Mouse (Mus musculus): ENCODE data around the gene Swi5. TPM values are rescaled to one million over a fixed set of nuclear protein-coding genes. Genes with fewer than 3 reads are reported as not detected.
"Not testable (repeated sequence)": the region's sequence is repeated elsewhere in the genome, so short reads cannot be mapped to it uniquely, and the experiment has no call there.

Swi5 gene
- polyA plus RNA-seq, 1 experiment from 2014 or later = 158 TPM

DNA sequence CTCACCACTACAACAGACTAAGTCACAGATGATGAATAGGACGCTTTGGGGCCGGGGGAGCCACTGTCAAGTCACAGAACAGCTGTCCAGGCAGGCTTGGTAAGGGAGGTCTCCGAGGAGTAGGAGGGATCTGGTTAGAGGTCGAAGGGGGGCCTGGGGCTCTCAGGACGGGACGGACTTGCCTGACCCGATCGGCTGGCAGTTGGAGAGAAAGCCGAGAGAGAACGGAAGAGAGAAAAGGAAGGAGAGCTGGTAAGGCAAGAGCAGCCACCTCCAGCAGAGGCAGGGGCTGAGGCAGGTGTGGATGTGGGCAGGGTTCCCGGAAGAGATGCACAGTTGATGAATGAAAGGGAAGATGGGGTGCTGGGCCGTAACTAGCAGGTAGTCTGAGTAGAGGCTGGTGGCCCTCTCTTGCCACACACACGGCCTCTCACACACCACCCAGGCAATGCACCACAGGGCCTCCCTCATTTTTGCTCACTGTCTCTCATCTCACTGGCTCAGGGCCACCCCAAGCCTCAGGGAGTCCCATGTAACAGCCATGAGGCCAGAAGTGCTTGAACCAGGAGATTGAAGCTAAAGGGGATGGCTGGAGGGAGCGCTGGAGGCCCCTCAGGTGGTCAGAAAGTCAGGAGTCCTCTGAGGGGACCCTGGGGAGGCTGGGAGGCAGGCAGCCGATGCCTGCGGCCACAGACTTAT is 21.1 kb upstream of the Swi5 start:
- Histone ChIP-seq H3K9me3 (replicated peaks) (no peaks in the 10 kb centered on the region), H3K9ac (no peak overlapping the region), H3K27me3 (peaks cover 40% of the 10 kb centered on the region)

DNA sequence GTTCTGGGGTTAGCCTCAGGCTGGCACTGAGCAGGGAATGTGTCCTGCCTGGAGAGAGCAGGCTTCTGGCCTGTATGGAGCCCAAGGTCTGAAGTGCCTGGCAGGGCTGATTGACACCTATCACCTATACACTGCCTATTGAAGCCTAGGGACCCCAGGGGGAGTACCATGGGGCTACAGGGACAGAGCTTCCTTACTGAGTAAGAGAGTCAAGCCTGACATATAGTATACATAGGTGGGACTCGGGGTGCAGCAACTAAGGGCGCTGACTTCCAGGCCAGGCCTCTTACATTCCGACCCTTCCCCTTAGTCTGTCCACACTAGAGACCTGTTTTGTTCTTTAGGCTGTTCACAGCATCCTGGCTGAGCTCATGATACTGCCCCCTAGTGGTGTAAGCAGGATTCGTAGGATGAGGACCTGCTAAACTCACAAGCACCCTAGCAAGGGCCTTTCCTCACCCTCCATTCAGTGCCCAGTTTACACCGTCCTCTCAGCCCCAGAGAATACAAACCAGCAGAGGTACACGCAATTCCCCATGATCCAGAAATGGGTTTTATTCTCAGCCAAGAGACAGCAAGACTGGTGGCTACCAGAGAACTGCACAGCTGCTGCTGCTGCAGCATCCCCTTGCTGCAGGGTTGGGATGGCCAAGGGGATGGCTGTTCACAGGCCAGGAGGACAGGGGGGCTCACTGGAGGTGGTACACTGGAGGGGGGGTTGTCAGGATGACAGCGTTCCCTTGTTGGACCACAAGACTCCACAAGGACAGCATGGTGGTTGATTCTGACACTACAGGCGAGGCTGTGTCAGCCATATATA is 20.3 kb upstream of the Swi5 start:
- no peaks in the 10 kb centered on the region for H3K9me3 ChIP-seq (replicated peaks)
- no peak overlapping the region for H3K4me2 ChIP-seq
- WGBS (ENCODE audit: insufficient replicate concordance) = 38% methylated on average over 8 of the region's 8 CpGs
- H3K36me3 ChIP-seq (replicated peaks) = peaks cover 46% of the 10 kb centered on the region
- no peak overlapping the region for H3K27ac ChIP-seq (replicated peaks)
- ATAC-seq (ENCODE audit: insufficient read depth) = no peak
- H3K27me3 ChIP-seq = peaks cover 32% of the 10 kb centered on the region
- no peak overlapping the region for H3K4me3 ChIP-seq (replicated peaks)
- peaks cover 16% of the 10 kb centered on the region for H3K4me1 ChIP-seq (replicated peaks)
- no peak overlapping the region for H3K9ac ChIP-seq

More for the DNA sequence above, 21.1 kb upstream of the Swi5 start:
- Histone ChIP-seq H3K27ac (replicated peaks) (no peak overlapping the region), H3K36me3 (replicated peaks) (peaks cover 37% of the 10 kb centered on the region), H3K4me1 (replicated peaks) (peaks cover 16% of the 10 kb centered on the region), H3K4me3 (replicated peaks) (no peak overlapping the region), H3K4me2 (no peak overlapping the region)
- ATAC-seq (ENCODE audit: insufficient read depth) = no peak
- 76% methylated on average over 16 of the region's 16 CpGs for WGBS (ENCODE audit: insufficient replicate concordance)

GRCm38 (mm10) chr2:32307247-32307798 is 19.4 kb upstream of the Swi5 start:
- Histone ChIP-seq H3K36me3 (replicated peaks) (peaks cover 54% of the 10 kb centered on the region), H3K27ac (replicated peaks) (no peak overlapping the region)
- 78% methylated on average over 6 of the region's 6 CpGs for WGBS (ENCODE audit: insufficient replicate concordance)

GRCm38 (mm10) chr2:32306176-32306575 is 18.3 kb upstream of the Swi5 start:
- ATAC-seq (ENCODE audit: insufficient read depth) = no peak
- H3K4me2 ChIP-seq = no peak overlapping the region
- H3K9me3 ChIP-seq (replicated peaks) = no peaks in the 10 kb centered on the region
- no peaks in the 10 kb centered on the region for H3K4me1 ChIP-seq (replicated peaks)
- H3K4me3 ChIP-seq (replicated peaks) = no peak overlapping the region
- H3K27me3 ChIP-seq = peaks cover 12% of the 10 kb centered on the region
- no peak overlapping the region for H3K27ac ChIP-seq (replicated peaks)
- peaks cover 66% of the 10 kb centered on the region for H3K36me3 ChIP-seq (replicated peaks)
- 84% methylated on average over 9 of the region's 9 CpGs for WGBS (ENCODE audit: insufficient replicate concordance)
- H3K9ac ChIP-seq = no peak overlapping the region

More at GRCm38 (mm10) chr2:32307247-32307798, 19.4 kb upstream of the Swi5 start:
- Histone ChIP-seq H3K9me3 (replicated peaks) (no peaks in the 10 kb centered on the region), H3K27me3 (peaks cover 24% of the 10 kb centered on the region), H3K4me2 (no peak overlapping the region), H3K4me3 (replicated peaks) (no peak overlapping the region), H3K9ac (no peak overlapping the region), H3K4me1 (replicated peaks) (peaks cover 11% of the 10 kb centered on the region)
- no peak for ATAC-seq (ENCODE audit: insufficient read depth)

DNA sequence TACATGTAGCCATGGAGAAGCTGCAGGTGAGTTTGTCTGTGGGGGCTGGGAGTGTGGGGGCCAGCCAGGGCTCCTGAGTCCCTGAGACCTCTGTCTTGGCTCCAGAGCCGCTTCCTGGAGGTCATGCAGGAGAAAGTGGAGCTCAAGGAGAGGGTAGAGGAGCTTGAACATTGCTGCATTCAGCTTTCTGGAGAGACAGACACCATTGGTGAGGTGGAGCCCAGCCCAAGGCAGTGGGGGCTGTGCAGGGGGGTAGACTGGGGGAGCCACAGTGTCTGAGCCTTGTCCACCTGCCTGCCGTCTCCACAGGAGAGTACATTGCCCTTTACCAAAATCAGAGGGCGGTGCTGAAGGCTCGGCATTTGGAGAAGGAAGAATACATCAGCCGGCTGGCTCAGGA is 17.8 kb upstream of the Swi5 start:
- 82% methylated on average over 5 of the region's 5 CpGs for WGBS (ENCODE audit: insufficient replicate concordance)
- H3K27ac ChIP-seq (replicated peaks) = no peak overlapping the region
- H3K27me3 ChIP-seq = peaks cover 7% of the 10 kb centered on the region
- ATAC-seq (ENCODE audit: insufficient read depth) = no peak
- no peak overlapping the region for H3K4me2 ChIP-seq
- peaks cover 71% of the 10 kb centered on the region for H3K36me3 ChIP-seq (replicated peaks)
- no peak overlapping the region for H3K9ac ChIP-seq
- H3K4me1 ChIP-seq (replicated peaks) = no peaks in the 10 kb centered on the region
- no peak overlapping the region for H3K4me3 ChIP-seq (replicated peaks)
- H3K9me3 ChIP-seq (replicated peaks) = no peaks in the 10 kb centered on the region

DNA sequence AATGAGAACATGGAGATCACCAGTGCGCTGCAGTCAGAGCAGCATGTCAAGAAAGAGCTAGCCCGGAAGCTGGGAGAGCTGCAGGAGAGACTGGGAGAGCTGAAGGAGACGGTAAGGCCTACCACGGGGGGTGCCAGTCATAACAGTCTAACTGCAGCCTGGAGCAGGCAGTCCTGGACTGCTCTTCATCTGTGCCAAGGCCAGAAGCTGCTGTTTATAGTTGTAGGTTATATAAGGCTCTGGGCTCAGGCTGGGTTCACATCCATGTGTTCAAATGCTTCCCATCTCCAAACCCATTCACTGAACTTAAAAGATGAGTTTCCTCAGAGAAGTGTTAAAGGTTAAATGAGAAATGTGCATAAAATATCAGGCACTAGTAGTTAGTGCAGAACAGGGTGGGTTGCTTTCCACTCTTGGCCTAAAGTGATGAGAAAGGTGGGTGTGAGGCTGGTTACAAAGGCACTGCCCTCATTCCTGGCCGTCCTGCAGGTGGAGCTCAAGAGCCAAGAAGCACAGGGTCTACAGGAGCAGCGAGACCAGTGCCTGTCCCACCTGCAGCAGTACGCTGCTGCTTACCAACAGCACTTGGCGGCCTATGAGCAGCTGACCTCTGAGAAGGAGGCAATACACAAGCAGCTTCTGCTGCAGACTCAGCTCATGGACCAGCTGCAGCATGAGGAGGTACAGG is 16.4 kb upstream of the Swi5 start:
- Histone ChIP-seq H3K4me2 (no peak overlapping the region), H3K9ac (no peak overlapping the region), H3K36me3 (replicated peaks) (peaks cover 82% of the 10 kb centered on the region), H3K9me3 (replicated peaks) (no peaks in the 10 kb centered on the region), H3K4me3 (replicated peaks) (no peak overlapping the region), H3K4me1 (replicated peaks) (no peaks in the 10 kb centered on the region), H3K27ac (replicated peaks) (no peak overlapping the region), H3K27me3 (no peaks in the 10 kb centered on the region)
- 61% methylated on average over 8 of the region's 8 CpGs for WGBS (ENCODE audit: insufficient replicate concordance)
- no peak for ATAC-seq (ENCODE audit: insufficient read depth)

DNA sequence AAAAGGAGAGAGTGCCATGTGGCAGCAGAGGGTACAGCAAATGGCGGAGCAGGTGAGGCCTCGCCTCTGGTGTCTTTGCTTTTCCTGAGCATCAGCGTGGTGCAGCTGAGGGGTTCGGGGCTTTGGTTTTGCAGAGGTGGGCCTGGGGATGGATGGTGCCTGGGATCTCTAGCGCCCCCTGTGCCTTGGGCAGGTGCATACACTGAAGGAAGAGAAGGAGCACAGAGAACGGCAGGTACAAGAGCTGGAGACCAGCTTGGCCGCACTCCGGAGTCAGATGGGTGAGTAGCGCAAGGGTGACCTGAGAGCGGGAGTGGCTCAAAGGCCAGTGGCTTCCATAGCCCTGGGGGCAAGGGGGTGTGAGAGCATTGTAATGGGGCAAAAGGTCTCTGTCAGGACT is 15.1 kb upstream of the Swi5 start:
- H3K27me3 ChIP-seq = no peaks in the 10 kb centered on the region
- ATAC-seq (ENCODE audit: insufficient read depth) = no peak
- H3K9me3 ChIP-seq (replicated peaks) = no peaks in the 10 kb centered on the region
- WGBS (ENCODE audit: insufficient replicate concordance) = 83% methylated on average over 10 of the region's 10 CpGs
- no peaks in the 10 kb centered on the region for H3K4me1 ChIP-seq (replicated peaks)
- no peak overlapping the region for H3K9ac ChIP-seq
- H3K36me3 ChIP-seq (replicated peaks) = peaks cover 95% of the 10 kb centered on the region
- H3K4me2 ChIP-seq = no peak overlapping the region
- no peak overlapping the region for H3K4me3 ChIP-seq (replicated peaks)
- no peak overlapping the region for H3K27ac ChIP-seq (replicated peaks)

DNA sequence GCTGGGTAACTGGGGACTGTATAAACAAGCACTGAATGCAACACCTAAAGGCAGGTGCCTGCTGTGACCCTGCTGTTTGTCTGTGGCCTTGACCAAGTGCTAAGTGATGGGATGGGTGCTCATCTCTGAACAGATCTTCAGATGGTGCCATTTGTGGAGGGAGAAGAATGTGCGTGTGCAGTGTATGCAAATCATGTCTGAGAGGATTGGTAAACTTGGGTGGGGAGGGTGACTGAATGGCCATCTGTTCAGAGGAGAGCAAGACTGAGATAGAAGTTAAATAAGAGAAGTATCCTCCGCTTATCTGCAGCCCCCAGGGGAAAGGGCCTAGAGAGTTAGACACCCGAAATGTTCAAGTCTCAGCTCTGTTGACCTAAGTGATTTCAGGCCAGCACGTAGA is 11.6 kb upstream of the Swi5 start:
- no peaks in the 10 kb centered on the region for H3K9me3 ChIP-seq (replicated peaks)
- no peak overlapping the region for H3K27ac ChIP-seq (replicated peaks)
- H3K4me1 ChIP-seq (replicated peaks) = no peaks in the 10 kb centered on the region
- H3K4me3 ChIP-seq (replicated peaks) = no peak overlapping the region
- WGBS (ENCODE audit: insufficient replicate concordance) = 78% methylated on average over 4 of the region's 4 CpGs
- H3K9ac ChIP-seq = no peak overlapping the region
- no peak overlapping the region for H3K4me2 ChIP-seq
- H3K36me3 ChIP-seq (replicated peaks) = peaks cover 83% of the 10 kb centered on the region
- H3K27me3 ChIP-seq = no peaks in the 10 kb centered on the region
- ATAC-seq (ENCODE audit: insufficient read depth) = no peak

DNA sequence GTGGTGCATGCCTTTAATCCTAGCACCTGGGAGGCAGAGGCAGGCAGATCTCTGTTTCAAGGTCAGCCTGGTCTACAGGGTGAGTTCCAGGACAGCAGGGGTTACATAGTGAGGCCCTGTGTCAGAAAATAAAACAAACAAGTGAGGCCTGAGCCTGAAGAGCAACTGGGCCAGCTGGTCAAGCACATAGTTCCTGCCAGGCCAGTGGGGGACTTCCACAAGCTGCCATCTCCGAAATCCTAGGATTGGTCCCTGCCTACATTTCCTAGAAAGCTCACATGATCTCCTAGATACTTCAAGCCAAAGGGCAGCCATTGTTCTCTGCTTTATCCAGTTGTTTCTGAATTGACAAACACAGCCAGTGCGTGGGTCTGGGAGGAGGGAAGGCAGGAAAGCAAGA is 8.0 kb upstream of the Swi5 start:
- not testable (repeated sequence) for H3K27me3 ChIP-seq; H3K4me1 ChIP-seq (replicated peaks); H3K27ac ChIP-seq (replicated peaks); ATAC-seq (ENCODE audit: insufficient read depth); H3K9ac ChIP-seq; H3K4me2 ChIP-seq; H3K4me3 ChIP-seq (replicated peaks); H3K9me3 ChIP-seq (replicated peaks)
- peaks cover 55% of the 10 kb centered on the region for H3K36me3 ChIP-seq (replicated peaks)
- 76% methylated on average over 2 of the region's 2 CpGs for WGBS (ENCODE audit: insufficient replicate concordance)

DNA sequence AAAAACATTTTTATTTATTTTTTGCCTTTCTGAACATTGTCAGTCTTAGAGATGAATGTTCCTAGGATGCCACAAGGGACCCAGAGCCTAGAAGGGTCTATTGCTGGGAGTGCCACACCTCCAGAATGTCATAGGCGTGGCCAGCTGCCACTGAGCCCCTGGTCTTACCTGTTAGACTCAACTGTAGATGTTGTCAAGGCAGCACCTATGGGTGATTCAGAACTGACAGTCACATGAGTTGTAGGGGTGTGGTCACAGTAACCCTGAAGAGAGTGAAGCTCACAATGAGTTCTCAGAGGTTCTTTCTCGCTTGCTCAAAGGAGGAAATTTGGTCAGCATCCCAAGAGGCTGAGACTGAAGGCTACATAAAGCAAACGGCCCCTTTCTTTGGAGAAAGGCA is 7.4 kb upstream of the Swi5 start:
- ATAC-seq (ENCODE audit: insufficient read depth) = no peak

DNA sequence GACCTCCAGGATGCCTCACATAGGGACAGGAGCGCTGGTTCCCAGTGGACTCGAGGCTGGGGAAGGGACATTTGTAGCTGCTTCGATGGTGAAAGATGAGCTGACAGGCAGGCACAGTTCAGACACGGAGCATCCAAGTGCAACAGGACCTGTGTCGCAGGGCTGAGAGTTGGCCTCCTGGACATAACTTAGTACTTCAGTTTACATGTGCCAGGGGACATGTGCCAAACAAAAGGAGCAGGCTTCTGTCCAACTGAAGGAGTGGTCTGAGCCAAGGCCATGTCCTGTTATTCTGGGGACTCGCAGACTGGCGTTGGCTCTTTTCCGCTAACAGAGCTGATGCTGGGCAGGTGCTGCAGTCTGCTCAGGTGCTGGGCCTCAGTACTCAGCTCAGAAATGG is 6.5 kb upstream of the Swi5 start:
- ATAC-seq (ENCODE audit: insufficient read depth) = no peak
- Histone ChIP-seq H3K4me3 (replicated peaks) (no peak overlapping the region), H3K9ac (no peak overlapping the region), H3K9me3 (replicated peaks) (no peaks in the 10 kb centered on the region), H3K27me3 (no peaks in the 10 kb centered on the region), H3K4me1 (replicated peaks) (peaks cover 15% of the 10 kb centered on the region), H3K4me2 (no peak overlapping the region), H3K36me3 (replicated peaks) (peaks cover 43% of the 10 kb centered on the region), H3K27ac (replicated peaks) (no peak overlapping the region)
- WGBS (ENCODE audit: insufficient replicate concordance) = 82% methylated on average over 8 of the region's 8 CpGs

More for the DNA sequence above, 7.4 kb upstream of the Swi5 start:
- Histone ChIP-seq H3K4me3 (replicated peaks) (no peak overlapping the region), H3K4me2 (no peak overlapping the region), H3K9ac (no peak overlapping the region), H3K9me3 (replicated peaks) (no peaks in the 10 kb centered on the region), H3K27ac (replicated peaks) (no peak overlapping the region), H3K36me3 (replicated peaks) (peaks cover 52% of the 10 kb centered on the region), H3K4me1 (replicated peaks) (peaks cover 9% of the 10 kb centered on the region; the same call in 1 of the 2 replicates), H3K27me3 (no peaks in the 10 kb centered on the region)
- WGBS (ENCODE audit: insufficient replicate concordance) = 69% methylated on average over 3 of the region's 3 CpGs

All from liver, embryonic 15.5 days (tissue).